Mouse (Mus musculus) adrenal gland, postnatal 36 days (tissue): Measurements from ENCODE around the gene Uap1. TPM values are rescaled to one million over a fixed set of nuclear protein-coding genes. Genes with fewer than 3 reads are reported as not detected.
A peak's percentile ranks its signal among the peaks of the same experiment; 100 is the strongest.

Experiments used
- DNase-seq, 2 experiments: peaks; one replicate each; pipeline ENCODE4 v3.0.0; 2021; ENCODE audit warnings: mixed read lengths in 1 of 2
- total RNA-seq, 2 experiments: library from RNA; stranded (reverse); gene quantifications; 2 replicates each; pipeline ENCODE4 v1.2.3; 2021

Uap1 gene
- total RNA-seq, 2 experiments from 2014 or later = 57.5 to 65.4 TPM

- no peak for DNase-seq
Observed at GRCm38 (mm10) chr1:170167781-170168180, 7.0 kb downstream of the Uap1 start.

GRCm38 (mm10) chr1:170164913-170165312, 9.8 kb downstream of the Uap1 start:
- no peak for DNase-seq

- no peak for DNase-seq
Observed at GRCm38 (mm10) chr1:170164053-170164614, 10.6 kb downstream of the Uap1 start.

- no peak for DNase-seq
Observed at GRCm38 (mm10) chr1:170163398-170163943, 11.3 kb downstream of the Uap1 start.

DNA sequence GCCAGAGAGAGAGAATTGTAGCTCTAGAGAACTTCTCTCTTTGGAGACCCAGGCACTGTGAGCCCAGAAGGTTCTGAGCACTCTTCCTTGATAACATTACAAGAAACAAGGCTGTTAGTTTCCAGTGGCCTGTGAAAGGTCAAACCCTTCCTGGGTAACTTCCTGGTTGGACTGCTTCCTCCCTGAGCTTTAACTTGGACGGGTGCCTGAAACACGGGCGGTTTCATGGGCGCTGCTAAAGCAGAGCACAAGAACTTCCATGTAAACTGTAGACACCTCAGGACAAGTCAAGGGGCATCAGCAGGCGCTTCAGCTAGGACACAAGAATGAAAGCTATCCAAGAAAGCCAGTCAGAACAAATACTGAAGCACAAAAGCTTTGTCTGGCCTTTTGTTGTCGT, 12.9 kb downstream of the Uap1 start:
- peak; percentile 38 to 65 for DNase-seq

DNA sequence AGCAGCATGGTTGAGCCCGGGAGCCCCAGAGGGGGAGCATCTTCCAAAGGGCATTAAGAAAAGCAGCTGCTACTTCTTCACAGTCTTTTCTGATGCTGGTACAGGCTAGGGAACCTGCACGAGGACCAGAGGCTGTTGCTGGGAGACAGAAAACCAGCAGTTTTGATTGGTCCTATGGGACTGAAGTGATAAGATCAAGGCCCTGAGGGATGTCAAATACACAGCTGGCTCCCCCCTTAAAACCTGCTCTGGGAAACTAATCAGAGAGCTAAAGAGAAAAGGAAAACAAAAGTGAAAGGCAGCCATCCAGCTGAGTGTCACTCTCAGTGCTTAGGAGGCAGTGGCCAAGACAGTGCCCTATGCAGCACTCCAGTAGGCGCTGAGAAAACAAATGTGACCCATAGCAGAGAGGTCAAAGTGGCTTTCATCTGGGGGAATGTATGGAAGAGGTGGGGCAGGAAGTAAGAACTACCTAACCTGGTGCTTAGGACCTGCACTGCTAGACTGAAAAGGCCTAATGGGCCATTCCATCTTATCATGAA, 14.3 kb downstream of the Uap1 start:
- no peak for DNase-seq

DNA sequence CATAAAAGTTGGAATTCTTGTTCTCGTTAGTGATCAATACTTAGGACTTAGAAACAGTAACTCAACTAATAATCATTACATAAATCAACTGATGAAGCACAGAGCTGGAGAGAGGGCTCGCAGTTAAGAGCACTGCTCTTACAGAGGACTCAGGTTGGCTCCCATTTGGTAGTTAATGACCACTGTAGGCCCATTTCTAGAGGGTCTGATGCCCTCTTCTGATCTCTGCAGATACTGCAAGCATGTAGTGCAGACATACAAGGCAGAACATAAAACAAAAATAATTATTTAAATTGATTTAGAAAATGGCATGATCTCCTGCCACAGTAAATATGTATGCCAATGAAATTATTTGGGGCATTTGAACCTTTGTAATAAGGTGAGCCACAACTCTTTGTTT, 15.1 kb downstream of the Uap1 start:
- DNase-seq = no peak

GRCm38 (mm10) chr1:170155761-170156160, 19.0 kb downstream of the Uap1 start:
- no peak for DNase-seq

GRCm38 (mm10) chr1:170155298-170155697, 19.5 kb downstream of the Uap1 start:
- no peak for DNase-seq

DNA sequence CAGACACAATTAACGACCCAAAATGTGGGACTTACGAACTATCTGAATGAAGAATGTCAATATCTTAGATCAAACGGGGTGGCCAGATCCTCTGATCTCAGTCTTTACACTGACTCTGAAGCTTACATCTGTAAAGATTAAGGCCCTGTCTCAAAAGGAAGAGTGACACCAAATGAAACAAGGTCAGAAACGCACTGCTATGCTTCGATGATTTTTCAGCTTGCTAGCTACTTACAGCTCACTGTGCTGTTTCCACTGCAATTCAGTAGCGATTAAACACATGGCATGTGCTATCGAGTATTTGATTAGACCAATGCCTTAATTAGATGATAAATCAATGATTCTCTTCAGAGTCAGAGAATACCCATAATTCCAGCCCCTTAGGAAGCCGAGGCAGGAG, 20.8 kb downstream of the Uap1 start:
- no peak for DNase-seq

- DNase-seq = no peak
Observed at GRCm38 (mm10) chr1:170152552-170152951, 22.2 kb downstream of the Uap1 start.

DNA sequence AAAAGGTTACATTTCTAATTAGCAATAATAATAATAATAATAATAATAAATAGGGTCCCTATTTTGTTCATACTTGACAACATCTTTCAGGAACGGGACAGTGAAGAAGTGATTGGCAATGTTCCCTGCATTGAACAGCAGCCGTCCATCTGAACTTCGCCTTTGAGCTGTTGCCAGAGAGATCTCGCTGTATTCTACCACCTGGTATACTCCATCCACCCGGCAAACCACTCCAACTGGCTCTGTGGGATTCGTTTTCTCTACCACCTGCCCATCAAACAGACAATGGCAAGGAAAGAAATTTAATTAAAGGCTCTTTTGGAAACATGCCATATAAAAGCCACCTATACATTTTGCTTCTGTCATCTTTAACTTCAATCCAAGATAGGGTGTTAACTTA, 23.9 kb downstream of the Uap1 start:
- DNase-seq = no peak

DNA sequence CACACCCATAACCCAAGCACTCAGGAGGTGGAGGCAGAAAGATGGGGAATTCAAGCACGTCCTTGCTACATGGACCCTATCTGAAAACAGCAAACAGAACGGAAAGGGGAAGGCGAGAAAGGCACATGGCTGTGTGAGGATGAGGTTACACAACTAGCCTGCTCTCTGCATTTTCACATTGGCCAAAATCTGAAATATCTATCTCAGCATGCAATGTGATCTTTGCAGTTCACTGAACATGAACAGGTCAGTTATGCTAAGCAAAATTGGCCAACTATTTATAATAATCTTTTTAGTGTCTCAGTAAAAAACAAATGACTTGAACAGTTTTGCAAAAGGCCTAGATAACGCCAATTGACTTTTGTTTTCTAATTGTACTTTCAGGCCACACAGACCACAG, 25.0 kb downstream of the Uap1 start:
- DNase-seq = no peak

- DNase-seq = no peak
Observed at GRCm38 (mm10) chr1:170148536-170148935, 26.2 kb downstream of the Uap1 start.

GRCm38 (mm10) chr1:170147651-170148448, 26.9 kb downstream of the Uap1 start:
- peak; percentile 23 to 27 for DNase-seq

- DNase-seq = no peak
Observed at GRCm38 (mm10) chr1:170145606-170146005, 29.2 kb downstream of the Uap1 start.

GRCm38 (mm10) chr1:170142256-170142871, 32.4 kb downstream of the Uap1 start:
- no peak for DNase-seq

GRCm38 (mm10) chr1:170141626-170142025, 33.1 kb downstream of the Uap1 start:
- no peak for DNase-seq

DNA sequence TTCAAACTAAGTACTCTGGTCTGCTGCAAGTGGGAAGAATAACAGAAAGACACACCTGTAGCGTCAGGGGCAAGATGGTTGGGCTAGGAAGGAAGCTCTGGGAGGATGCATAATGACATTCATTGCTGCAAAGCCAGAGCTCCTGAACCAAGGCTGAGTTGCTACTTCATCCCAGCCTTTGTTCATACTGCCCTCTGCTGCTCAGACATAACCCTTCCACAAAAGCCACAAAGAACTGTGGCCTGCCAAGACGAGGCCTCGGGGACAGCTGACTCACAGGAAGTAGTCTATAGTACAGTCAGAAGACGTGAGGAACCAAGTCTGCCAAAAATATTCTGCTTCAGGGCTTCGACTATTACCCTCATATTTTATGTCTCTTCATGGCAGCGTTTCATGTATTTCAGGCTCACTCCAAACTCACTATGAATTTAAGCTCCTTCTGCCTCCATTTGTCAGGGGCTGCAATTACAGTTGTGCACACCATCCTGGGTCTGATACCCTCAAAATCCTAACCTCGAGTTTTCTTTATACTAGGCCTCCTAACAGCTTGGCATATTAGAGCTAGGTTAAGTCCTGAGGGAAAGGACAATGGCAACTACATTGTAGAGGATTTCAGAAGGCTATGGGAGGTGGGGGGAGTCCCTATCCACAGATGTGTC, 38.3 kb downstream of the Uap1 start:
- DNase-seq = peak; percentile 80 to 82

- DNase-seq = no peak
Observed at GRCm38 (mm10) chr1:170134264-170134663, 40.5 kb downstream of the Uap1 start.

- no peak for DNase-seq
Observed at GRCm38 (mm10) chr1:170130962-170131361, 43.8 kb downstream of the Uap1 start.

- no peak for DNase-seq
Observed at GRCm38 (mm10) chr1:170124644-170125043, 50.1 kb downstream of the Uap1 start.
